Mouse (Mus musculus) cerebellum, adult 18-20 months (tissue): ENCODE data around the gene 2310039H08Rik.
"Not testable (repeated sequence)": the region's sequence is repeated elsewhere in the genome, so short reads cannot be mapped to it uniquely, and the experiment has no call there.

Source experiments
- DNase-seq, 2 experiments: peaks; one replicate each; pipeline ENCODE4 v3.0.0; 2021

2310039H08Rik gene

GRCm38 (mm10) chr17:46763544-46763943, 8.9 kb upstream of the 2310039H08Rik start, which contains the start of gene Ptcra:
Ptcra (minus strand) TSS chr17:46763712.
- DNase-seq, result no peak

- DNase-seq, result not testable (repeated sequence)
Measured at GRCm38 (mm10) chr17:46764916-46765315, 7.5 kb upstream of the 2310039H08Rik start.

- no peak for DNase-seq
Measured at GRCm38 (mm10) chr17:46767868-46768267, 4.6 kb upstream of the 2310039H08Rik start.

- DNase-seq, result no peak
Measured at GRCm38 (mm10) chr17:46770546-46770945, 1.9 kb upstream of the 2310039H08Rik start.

GRCm38 (mm10) chr17:46771025-46771424, 1.4 kb upstream of the 2310039H08Rik start:
- DNase-seq, result no peak

GRCm38 (mm10) chr17:46771616-46772015, 819 bp upstream of the 2310039H08Rik start:
- no peak for DNase-seq

GRCm38 (mm10) chr17:46772038-46772403, 414 bp upstream of the 2310039H08Rik start:
- DNase-seq, result no peak

- DNase-seq, result peak in 1 of 2 experiments; percentile 22
Measured at GRCm38 (mm10) chr17:46773278-46774130, 1.1 kb downstream of the 2310039H08Rik start.

GRCm38 (mm10) chr17:46774131-46774472, 1.7 kb downstream of the 2310039H08Rik start:
- no peak for DNase-seq

GRCm38 (mm10) chr17:46775070-46775469, 2.6 kb downstream of the 2310039H08Rik start:
- DNase-seq, result no peak

- no peak for DNase-seq
Measured at GRCm38 (mm10) chr17:46776087-46776486, 3.7 kb downstream of the 2310039H08Rik start.

- no peak for DNase-seq
Measured at GRCm38 (mm10) chr17:46781876-46782275, 9.4 kb downstream of the 2310039H08Rik start.

GRCm38 (mm10) chr17:46782341-46783221, 10.1 kb downstream of the 2310039H08Rik start, which contains the start of gene Rpl7l1:
Rpl7l1 (minus strand) TSS chr17:46782672.
- peak; percentile 91 to 92 for DNase-seq

- DNase-seq, result no peak
Measured at GRCm38 (mm10) chr17:46783222-46783565, 10.8 kb downstream of the 2310039H08Rik start.

GRCm38 (mm10) chr17:46786952-46787351, 14.5 kb downstream of the 2310039H08Rik start:
- no peak for DNase-seq

GRCm38 (mm10) chr17:46787974-46788373, 15.5 kb downstream of the 2310039H08Rik start:
- not testable (repeated sequence) for DNase-seq

GRCm38 (mm10) chr17:46792963-46793362, 20.5 kb downstream of the 2310039H08Rik start:
- DNase-seq, result no peak

GRCm38 (mm10) chr17:46796743-46797142, 24.3 kb downstream of the 2310039H08Rik start:
- DNase-seq, result no peak

- DNase-seq, result no peak
Measured at GRCm38 (mm10) chr17:46797386-46797785, 25.0 kb downstream of the 2310039H08Rik start.

- DNase-seq, result no peak
Measured at GRCm38 (mm10) chr17:46799680-46800079, 27.2 kb downstream of the 2310039H08Rik start.

GRCm38 (mm10) chr17:46801761-46802160, 29.3 kb downstream of the 2310039H08Rik start:
- no peak for DNase-seq

GRCm38 (mm10) chr17:46808376-46808775, 35.9 kb downstream of the 2310039H08Rik start:
- no peak for DNase-seq

- DNase-seq, result no peak
Measured at GRCm38 (mm10) chr17:46809131-46809830, 36.8 kb downstream of the 2310039H08Rik start.
